7 mouse cellular contexts compared by ENCODE assay signal in genomic region chr17:33718384-33718881, GRCm38 (mm10). TPM values are rescaled to one million over a fixed set of nuclear protein-coding genes. Genes with fewer than 3 reads are reported as not detected.
A peak's percentile ranks its signal among the peaks of the same experiment; 100 is the strongest.
DNase-seq lines count a peak whose midpoint lies in the region; ATAC-seq lines count a peak whose summit lies in the region.

TSS of gene March2 (minus strand) at chr17:33718670.

- peak within 1 kb of the TSS; percentile 77 for H3K4me2 ChIP-seq in embryonic facial prominence, embryonic 12.5 days (replicated peaks)
- peak within 1 kb of the TSS; percentile 71 for H3K4me2 ChIP-seq in limb, embryonic 11.5 days (ENCODE audit: low read depth, severe bottlenecking)
- peak within 1 kb of the TSS; percentile 79 for H3K4me2 ChIP-seq in midbrain, embryonic 14.5 days (ENCODE audit: low read length)

- under 1% methylated on average over 46 of the region's 46 CpGs for WGBS in embryonic facial prominence, embryonic 12.5 days
- WGBS in limb, embryonic 11.5 days: under 1% methylated on average over 46 of the region's 46 CpGs
- WGBS in midbrain, embryonic 14.5 days: 0% methylated on average over 46 of the region's 46 CpGs

- peak; percentile 99 for ATAC-seq in embryonic facial prominence, embryonic 12.5 days (ENCODE audit: insufficient number of reproducible peaks, insufficient read depth, low FRiP score, low TSS enrichment)
- ATAC-seq in limb, embryonic 11.5 days (ENCODE audit: insufficient number of reproducible peaks, low FRiP score, low TSS enrichment, low read depth): peak; percentile 98
- peak; percentile 99 for ATAC-seq in midbrain, embryonic 14.5 days (ENCODE audit: low FRiP score, low TSS enrichment)

- H3K27me3 ChIP-seq in embryonic facial prominence, embryonic 12.5 days: no peaks in the 10 kb centered on the region
- no peaks in the 10 kb centered on the region for H3K27me3 ChIP-seq in limb, embryonic 11.5 days (ENCODE audit: control insufficient read depth, insufficient read depth, low read length)
- H3K27me3 ChIP-seq in midbrain, embryonic 14.5 days (ENCODE audit: control insufficient read depth, insufficient read depth, low read length): no peaks in the 10 kb centered on the region

- H3K9ac ChIP-seq in embryonic facial prominence, embryonic 12.5 days: peak within 1 kb of the TSS; percentile 62
- peak within 1 kb of the TSS; percentile 65 for H3K9ac ChIP-seq in limb, embryonic 11.5 days (ENCODE audit: low read length)
- peak within 1 kb of the TSS; percentile 79 for H3K9ac ChIP-seq in midbrain, embryonic 14.5 days (replicated peaks; ENCODE audit: low read length)

- no peak within 1 kb of the TSS for H3K27ac ChIP-seq in embryonic facial prominence, embryonic 12.5 days
- H3K27ac ChIP-seq in limb, embryonic 11.5 days (replicated peaks; ENCODE audit: low read depth, low read length): no peak within 1 kb of the TSS
- H3K27ac ChIP-seq in midbrain, embryonic 14.5 days (replicated peaks; ENCODE audit: low read depth, low read length): 0 out of 2 replicates have a peak within 1 kb of the TSS, but pooled peaks have one; percentile 20

- no peaks in the 10 kb centered on the region for H3K9me3 ChIP-seq in embryonic facial prominence, embryonic 12.5 days
- H3K9me3 ChIP-seq in limb, embryonic 11.5 days (ENCODE audit: control insufficient read depth, low read length): no peaks in the 10 kb centered on the region
- H3K9me3 ChIP-seq in midbrain, embryonic 14.5 days (ENCODE audit: control insufficient read depth, low read length): no peaks in the 10 kb centered on the region

- DNase-seq in adrenal gland, postnatal 25 days: peak; percentile 98
- DNase-seq in heart, adult 11 months: peak; percentile 100
- peak; percentile 99 for DNase-seq in kidney, adult 18-20 months
- peak; percentile 99 for DNase-seq in limb, embryonic 11.5 days (ENCODE audit: low spot score)
- peak; percentile 96 for DNase-seq in midbrain, embryonic 14.5 days
- peak; percentile 93 to 98 for DNase-seq in spleen, adult 18-20 months

- H3K4me3 ChIP-seq in embryonic facial prominence, embryonic 12.5 days: peak within 1 kb of the TSS; percentile 85
- H3K4me3 ChIP-seq in limb, embryonic 11.5 days (ENCODE audit: low read depth, low read length): peak within 1 kb of the TSS; percentile 77
- H3K4me3 ChIP-seq in midbrain, embryonic 14.5 days (replicated peaks; ENCODE audit: low read depth, low read length): peak within 1 kb of the TSS; percentile 82

- H3K36me3 ChIP-seq in embryonic facial prominence, embryonic 12.5 days: no peaks in the 10 kb centered on the region
- H3K36me3 ChIP-seq in limb, embryonic 11.5 days (ENCODE audit: control insufficient read depth, insufficient read depth, low read length): no peaks in the 10 kb centered on the region
- no peaks in the 10 kb centered on the region for H3K36me3 ChIP-seq in midbrain, embryonic 14.5 days (ENCODE audit: control insufficient read depth, insufficient read depth, low read length)

- 0 out of 2 replicates have a peak, but pooled peaks cover 5% of the 10 kb centered on the region for H3K4me1 ChIP-seq in embryonic facial prominence, embryonic 12.5 days
- H3K4me1 ChIP-seq in limb, embryonic 11.5 days (ENCODE audit: control insufficient read depth, insufficient read depth, low read length): peaks cover 4% of the 10 kb centered on the region; the same call in 1 of the 2 replicates
- peaks cover 4% of the 10 kb centered on the region; the same call in 1 of the 2 replicates for H3K4me1 ChIP-seq in midbrain, embryonic 14.5 days (ENCODE audit: control insufficient read depth, insufficient read depth, low read length)

RNA-seq across cellular contexts. Expression of gene March2, which starts in this region (rescaled TPM):
- 113 and 117 TPM in 2 replicates for total RNA-seq in adrenal gland, postnatal 25 days (2021)
- polyA plus RNA-seq in embryonic facial prominence, embryonic 12.5 days (2016; fragmentation: Nextera tagmentation; extraction: Ambion mirVana): 44.7 and 47.1 TPM in 2 replicates
- 30.3 and 30.6 TPM in 2 replicates for polyA plus RNA-seq in limb, embryonic 11.5 days (2014; fragmentation: Nextera tagmentation; extraction: Ambion mirVana)
- polyA plus RNA-seq in midbrain, embryonic 14.5 days (2014; fragmentation: Nextera tagmentation; extraction: Ambion mirVana): 45.2 and 62.6 TPM in 2 replicates
